Mouse (Mus musculus) spleen, adult 2 months (tissue): ENCODE measurements around the gene Kctd20. TPM values are rescaled to one million over a fixed set of nuclear protein-coding genes. Genes with fewer than 3 reads are reported as not detected.
"Not testable (repeated sequence)": the region's sequence is repeated elsewhere in the genome, so short reads cannot be mapped to it uniquely, and the experiment has no call there.

ENCODE experiments used
- DNase-seq, 2 experiments: peaks; one replicate each; pipeline versions ENCODE4 v3.0.0 to v3.0.0-alpha.2; 2012 to 2021; ENCODE audit warnings: low spot score in 2 of 2, low read depth in 1 of 2
- H3K27ac ChIP-seq: fragments of 200-500 bp; 2 replicates; pipeline ENCODE4 v1.5.1; 2012; ENCODE audit warnings: low read length, inconsistent platforms; ENCODE audit not compliant: insufficient read depth
- H3K27me3 ChIP-seq: fragments of 200-500 bp; 2 replicates; pipeline ENCODE4 v1.6.1; 2012; ENCODE audit warnings: mild to moderate bottlenecking, moderate library complexity, low read length, inconsistent platforms; ENCODE audit not compliant: control insufficient read depth, insufficient read depth
- H3K36me3 ChIP-seq: fragments of 200-500 bp; 2 replicates; pipeline ENCODE4 v1.6.1; 2012; ENCODE audit warnings: mild to moderate bottlenecking, low read length, inconsistent platforms; ENCODE audit not compliant: control insufficient read depth, insufficient read depth
- H3K4me1 ChIP-seq: fragments of 200-500 bp; 2 replicates; pipeline ENCODE4 v1.6.1; 2011; ENCODE audit warnings: inconsistent platforms; ENCODE audit not compliant: control insufficient read depth, insufficient read depth, insufficient read length
- H3K4me3 ChIP-seq: fragments of 200-500 bp; 2 replicates; pipeline ENCODE4 v1.5.1; 2011; ENCODE audit warnings: mild to moderate bottlenecking, inconsistent platforms; ENCODE audit not compliant: insufficient read depth, insufficient read length; ENCODE audit errors: extremely low read depth
- CTCF ChIP-seq: fragments of 200-500 bp; IDR thresholded peaks from 2 replicates; pipeline ENCODE4 v1.5.1; 2011; ENCODE audit warnings: mild to moderate bottlenecking, inconsistent platforms; ENCODE audit not compliant: insufficient read depth, insufficient read length, insufficient replicate concordance; ENCODE audit errors: extremely low read depth
- POLR2A ChIP-seq: fragments of 200-500 bp; IDR thresholded peaks from 2 replicates; pipeline ENCODE4 v1.6.1; 2011; ENCODE audit warnings: low read depth, low read length, inconsistent platforms
- WGBS: fragments of 180-500 bp; shearing (Covaris S2); methylation state at CpG from one replicate; pipeline ENCODE4 v1.1.7; 2018; 5-methylcytosine and 5-hydroxymethylcytosine counted together
- polyA plus RNA-seq: library from polyadenylated mRNA; depleted of rRNA; stranded (reverse); fragments of >200 nt; gene quantifications from 2 replicates; pipeline ENCODE4 v1.2.3, GENCODE M21; 2012

The Kctd20 gene
- polyA plus RNA-seq, 1 experiment, result 27.4 TPM

DNA sequence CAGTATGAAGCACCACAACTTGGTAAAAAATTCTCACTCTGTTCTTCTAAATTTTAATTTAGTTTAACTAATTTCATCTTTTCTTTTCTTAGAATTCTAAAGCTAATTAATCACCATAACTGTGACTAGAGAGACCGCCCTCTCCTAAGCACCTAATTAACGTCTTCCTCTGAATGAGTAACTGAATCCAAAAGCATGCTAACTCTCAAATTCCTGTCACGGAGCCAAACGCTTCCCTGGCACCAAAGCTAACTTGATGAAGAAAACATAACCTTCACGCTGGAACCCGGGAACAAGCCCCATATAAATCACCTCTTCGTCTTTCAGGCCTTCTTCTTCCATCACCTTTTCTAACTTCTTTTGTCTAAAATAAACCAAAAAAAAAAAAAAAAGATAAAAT lies 40.4 kb downstream of the Kctd20 start:
- no peak for DNase-seq

DNA sequence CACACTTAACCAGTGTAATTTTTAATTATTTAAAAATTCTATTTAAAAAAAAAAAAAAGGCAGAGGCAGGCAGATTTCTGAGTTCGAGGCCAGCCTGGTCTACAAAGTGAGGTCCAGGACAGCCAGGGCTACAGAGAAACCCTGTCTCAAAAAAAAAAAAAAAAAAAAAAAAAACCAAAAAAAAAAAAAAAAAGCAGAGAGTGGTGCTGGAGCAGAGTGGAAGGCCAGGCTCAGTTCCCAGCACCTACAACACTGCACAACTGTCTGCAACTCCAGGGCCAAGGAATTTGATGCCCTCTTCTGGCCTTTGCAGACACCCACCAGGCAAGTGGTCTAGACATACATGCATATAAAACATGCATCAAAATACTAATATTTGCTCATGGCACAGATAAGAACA lies 41.3 kb downstream of the Kctd20 start:
- not testable (repeated sequence) for H3K27me3 ChIP-seq, H3K27ac ChIP-seq, DNase-seq, H3K4me1 ChIP-seq, H3K4me3 ChIP-seq
- H3K36me3 ChIP-seq, result peaks cover 33% of the 10 kb centered on the region
- 90% methylated on average over 1 of the region's 1 CpGs for WGBS

More for the DNA sequence above, 40.4 kb downstream of the Kctd20 start:
- H3K4me3 ChIP-seq, result no peak overlapping the region
- WGBS, result 91% methylated on average over 7 of the region's 7 CpGs
- peaks cover 35% of the 10 kb centered on the region for H3K36me3 ChIP-seq
- H3K4me1 ChIP-seq, result no peaks in the 10 kb centered on the region; the same call in 1 of the 2 replicates
- H3K27ac ChIP-seq, result no peak overlapping the region
- no peak for TF ChIP-seq POLR2A
- no peak for TF ChIP-seq CTCF
- no peaks in the 10 kb centered on the region for H3K27me3 ChIP-seq

DNA sequence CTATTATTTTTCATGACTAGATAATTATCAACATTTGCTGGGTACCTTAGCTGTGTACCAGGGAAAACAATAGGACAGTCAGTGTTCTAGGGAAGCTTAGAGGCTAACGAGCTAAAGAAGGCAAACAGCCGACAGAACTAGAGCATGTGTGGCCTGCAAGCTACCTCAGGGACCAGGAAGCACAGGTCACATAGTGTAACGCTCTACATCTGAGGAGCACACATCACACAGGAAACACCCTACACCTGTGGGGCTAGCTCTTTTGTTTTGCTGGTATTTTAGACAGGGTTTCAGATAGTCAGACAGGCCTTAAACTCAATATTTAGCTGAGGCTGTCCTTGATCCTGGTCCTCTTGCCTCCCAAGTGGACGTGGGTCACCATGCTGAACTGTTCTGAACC lies 42.9 kb downstream of the Kctd20 start:
- 74% methylated on average over 4 of the region's 4 CpGs for WGBS
- no peaks in the 10 kb centered on the region; the same call in 1 of the 2 replicates for H3K4me1 ChIP-seq
- no peak overlapping the region; the same call in none of the 2 replicates for H3K27ac ChIP-seq
- DNase-seq, result no peak
- peaks cover 34% of the 10 kb centered on the region for H3K36me3 ChIP-seq
- TF ChIP-seq CTCF, result no peak
- TF ChIP-seq POLR2A, result no peak
- no peak overlapping the region for H3K4me3 ChIP-seq
- H3K27me3 ChIP-seq, result no peaks in the 10 kb centered on the region

DNA sequence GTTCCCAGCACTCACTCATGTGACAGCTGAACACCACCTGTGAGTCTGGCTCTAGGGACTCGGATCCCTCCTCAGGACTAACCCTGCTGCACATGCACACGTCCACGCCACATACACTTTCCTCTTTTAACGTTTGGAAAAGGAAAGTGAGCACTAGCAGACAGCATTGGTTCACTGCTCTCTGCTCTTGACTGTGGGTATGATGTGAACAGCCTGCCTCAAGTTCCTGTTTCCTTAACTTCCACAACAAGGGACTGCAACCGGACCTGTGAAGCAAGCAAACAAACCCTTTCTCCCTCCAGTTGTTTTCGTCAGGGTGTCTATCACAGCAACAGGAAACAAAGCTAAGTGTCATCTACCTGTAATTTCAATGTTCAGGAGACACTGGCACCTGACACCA lies 48.7 kb downstream of the Kctd20 start:
- Histone ChIP-seq H3K27ac (0 out of 2 replicates have a peak overlapping the region, but pooled peaks have one; percentile 13), H3K36me3 (peaks cover 21% of the 10 kb centered on the region), H3K4me3 (no peak overlapping the region), H3K27me3 (no peaks in the 10 kb centered on the region), H3K4me1 (peaks cover 16% of the 10 kb centered on the region; the same call in 1 of the 2 replicates)
- DNase-seq, result no peak
- 56% methylated on average over 6 of the region's 6 CpGs for WGBS
- TF ChIP-seq CTCF, result no peak
- no peak for TF ChIP-seq POLR2A

DNA sequence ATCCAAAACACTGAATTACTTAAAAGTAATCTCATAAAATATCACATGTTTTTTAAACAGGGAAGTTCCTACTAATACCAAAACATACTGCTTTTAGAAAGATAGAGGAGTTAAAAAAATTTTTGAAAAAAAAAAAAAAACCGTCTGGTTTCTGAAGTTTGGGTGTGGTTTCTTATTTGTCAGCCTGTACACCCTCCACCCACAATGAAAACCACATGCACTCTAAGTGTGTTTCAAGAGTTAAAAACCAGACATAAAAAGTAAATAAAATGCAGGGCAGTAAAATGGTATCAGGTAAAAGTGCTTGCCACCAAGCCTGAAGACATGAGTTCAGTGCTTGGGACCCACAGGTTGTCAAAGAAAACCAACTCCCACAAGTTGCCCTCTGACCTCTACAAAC lies 52.0 kb downstream of the Kctd20 start:
- H3K36me3 ChIP-seq, result peaks cover 9% of the 10 kb centered on the region
- H3K27me3 ChIP-seq, result no peaks in the 10 kb centered on the region
- no peak overlapping the region for H3K4me3 ChIP-seq
- WGBS, result 8% methylated on average over 1 of the region's 1 CpGs
- no peak for DNase-seq
- no peak for TF ChIP-seq CTCF
- no peak for TF ChIP-seq POLR2A
- H3K4me1 ChIP-seq, result peaks cover 21% of the 10 kb centered on the region
- H3K27ac ChIP-seq, result peak overlapping the region; percentile 74

DNA sequence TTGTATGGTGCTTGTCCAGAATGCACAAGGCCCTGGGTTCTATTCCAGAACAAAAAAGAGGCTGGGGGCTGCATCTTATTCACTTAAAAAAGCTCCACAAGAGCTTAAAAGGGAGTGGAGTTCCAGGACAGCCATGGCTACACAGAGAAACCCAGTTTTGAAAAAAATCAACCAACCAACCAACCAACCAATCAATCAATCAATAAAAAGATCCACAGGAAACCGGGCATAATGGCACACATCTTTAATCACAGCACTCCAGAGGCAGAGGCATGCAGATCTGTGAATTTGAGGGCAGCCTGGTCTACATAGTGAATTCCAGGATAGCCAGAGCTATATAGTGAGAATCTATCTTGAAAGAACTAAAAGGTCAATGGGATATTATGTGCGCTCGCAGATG lies 53.3 kb downstream of the Kctd20 start:
- H3K4me1 ChIP-seq, result peaks cover 21% of the 10 kb centered on the region
- H3K27ac ChIP-seq, result peak overlapping the region; percentile 9; the same call in 1 of the 2 replicates
- H3K4me3 ChIP-seq, result no peak overlapping the region
- no peaks in the 10 kb centered on the region for H3K27me3 ChIP-seq
- 87% methylated on average over 3 of the region's 3 CpGs for WGBS
- TF ChIP-seq CTCF (no peak), POLR2A (no peak)
- no peak for DNase-seq
- 0 out of 2 replicates have a peak, but pooled peaks cover under 1% of the 10 kb centered on the region for H3K36me3 ChIP-seq

DNA sequence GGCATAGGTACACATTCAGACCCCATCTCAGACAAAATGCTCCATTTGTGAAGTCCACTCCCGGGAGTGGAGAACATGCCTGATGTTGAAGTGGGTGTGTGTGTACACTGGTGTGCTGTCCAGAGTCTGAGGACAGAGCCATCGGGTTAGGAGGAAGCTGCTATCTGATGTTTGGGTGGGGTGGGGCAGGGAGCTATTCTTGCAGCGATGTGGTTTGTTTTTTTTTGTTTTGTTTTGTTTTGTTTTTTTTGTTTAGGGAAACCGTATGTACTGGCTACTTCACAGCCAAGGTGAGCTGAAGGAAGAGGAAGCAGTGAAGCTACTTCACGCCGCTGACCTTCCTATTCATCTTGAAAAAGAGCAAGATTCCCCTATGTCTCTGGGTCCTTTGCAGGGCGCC lies 55.1 kb downstream of the Kctd20 start:
- 4% methylated on average over 7 of the region's 7 CpGs for WGBS
- Histone ChIP-seq H3K27me3 (no peaks in the 10 kb centered on the region), H3K4me1 (peaks cover 13% of the 10 kb centered on the region), H3K4me3 (peak overlapping the region; percentile 76), H3K27ac (peak overlapping the region; percentile 92), H3K36me3 (no peaks in the 10 kb centered on the region)
- no peak for TF ChIP-seq POLR2A
- TF ChIP-seq CTCF, result no peak
- no peak for DNase-seq
